Mouse (Mus musculus): ENCODE results near the gene Dusp10. TPM values are rescaled to one million over a fixed set of nuclear protein-coding genes. Genes with fewer than 3 reads are reported as not detected.

Dusp10 gene
- polyA plus RNA-seq, 1 experiment from 2014 or later = 13.2 TPM

- Histone ChIP-seq H3K9ac (no peak overlapping the region), H3K27me3 (replicated peaks) (no peaks in the 10 kb centered on the region), H3K36me3 (no peaks in the 10 kb centered on the region), H3K27ac (replicated peaks) (no peak overlapping the region), H3K4me2 (no peak overlapping the region), H3K9me3 (no peaks in the 10 kb centered on the region), H3K4me3 (no peak overlapping the region), H3K4me1 (no peaks in the 10 kb centered on the region)
- no peak for ATAC-seq (ENCODE audit: extremely low read depth, insufficient number of reproducible peaks, low FRiP score, low TSS enrichment)
- 80% methylated on average over 4 of the region's 4 CpGs for WGBS
Measured at GRCm38 (mm10) chr1:184107448-184107847, 94.3 kb downstream of the Dusp10 start.

GRCm38 (mm10) chr1:184108254-184108653, 95.2 kb downstream of the Dusp10 start:
- no peaks in the 10 kb centered on the region for H3K36me3 ChIP-seq
- H3K27me3 ChIP-seq (replicated peaks) = no peaks in the 10 kb centered on the region
- ATAC-seq (ENCODE audit: extremely low read depth, insufficient number of reproducible peaks, low FRiP score, low TSS enrichment) = no peak
- H3K9ac ChIP-seq = no peak overlapping the region
- 50% methylated on average over 1 of the region's 1 CpGs for WGBS
- no peaks in the 10 kb centered on the region for H3K9me3 ChIP-seq
- no peak overlapping the region for H3K4me2 ChIP-seq
- no peak overlapping the region for H3K27ac ChIP-seq (replicated peaks)
- no peak overlapping the region for H3K4me3 ChIP-seq
- H3K4me1 ChIP-seq = no peaks in the 10 kb centered on the region

- H3K27me3 ChIP-seq (replicated peaks) = no peaks in the 10 kb centered on the region
- H3K27ac ChIP-seq (replicated peaks) = no peak overlapping the region
- no peak overlapping the region for H3K9ac ChIP-seq
- WGBS = 68% methylated on average over 7 of the region's 7 CpGs
- ATAC-seq (ENCODE audit: extremely low read depth, insufficient number of reproducible peaks, low FRiP score, low TSS enrichment) = no peak
- no peak overlapping the region for H3K4me2 ChIP-seq
- no peak overlapping the region for H3K4me3 ChIP-seq
- no peaks in the 10 kb centered on the region for H3K36me3 ChIP-seq
- H3K4me1 ChIP-seq = no peaks in the 10 kb centered on the region
- no peaks in the 10 kb centered on the region for H3K9me3 ChIP-seq
Measured at GRCm38 (mm10) chr1:184117586-184117985, 104.5 kb downstream of the Dusp10 start.

- no peak overlapping the region for H3K4me2 ChIP-seq
- no peaks in the 10 kb centered on the region for H3K27me3 ChIP-seq (replicated peaks)
- H3K27ac ChIP-seq (replicated peaks) = no peak overlapping the region
- no peaks in the 10 kb centered on the region for H3K4me1 ChIP-seq
- H3K4me3 ChIP-seq = no peak overlapping the region
- no peaks in the 10 kb centered on the region for H3K36me3 ChIP-seq
- no peak overlapping the region for H3K9ac ChIP-seq
- no peaks in the 10 kb centered on the region for H3K9me3 ChIP-seq
- ATAC-seq (ENCODE audit: extremely low read depth, insufficient number of reproducible peaks, low FRiP score, low TSS enrichment) = no peak
- 75% methylated on average over 2 of the region's 2 CpGs for WGBS
Measured at GRCm38 (mm10) chr1:184117991-184118390, 104.9 kb downstream of the Dusp10 start.

- no peak overlapping the region for H3K4me2 ChIP-seq
- H3K9me3 ChIP-seq = no peaks in the 10 kb centered on the region
- no peak overlapping the region for H3K9ac ChIP-seq
- H3K27ac ChIP-seq (replicated peaks) = no peak overlapping the region
- ATAC-seq (ENCODE audit: extremely low read depth, insufficient number of reproducible peaks, low FRiP score, low TSS enrichment) = no peak
- no peaks in the 10 kb centered on the region for H3K4me1 ChIP-seq
- WGBS = 87% methylated on average over 1 of the region's 1 CpGs
- H3K4me3 ChIP-seq = no peak overlapping the region
- no peaks in the 10 kb centered on the region for H3K27me3 ChIP-seq (replicated peaks)
- no peaks in the 10 kb centered on the region for H3K36me3 ChIP-seq
Measured at GRCm38 (mm10) chr1:184118586-184118985, 105.5 kb downstream of the Dusp10 start.

Other genes with a start within 250 kb of the Dusp10 start
- 2.4 TPM in 2 replicates for gene 1700056E22Rik, start 21.0 kb downstream of the Dusp10 start, polyA plus RNA-seq (2015; fragmentation: Nextera tagmentation; extraction: Ambion mirVana)

All from heart, embryonic 13.5 days (tissue).